Mouse (Mus musculus) lung, adult 10 weeks (tissue): ENCODE data around the gene Elf4. TPM values are rescaled to one million over a fixed set of nuclear protein-coding genes. Genes with fewer than 3 reads are reported as not detected.

Experiments used
- polyA plus RNA-seq: library from polyadenylated mRNA; stranded (reverse); fragments of 350-450 nt; fragmentation: Illumina TruSeq; extraction: RNeasy Lipid Tissue Mini Kit (QIAGEN cat#74804); gene quantifications from one replicate; pipeline ENCODE4 v1.2.3, GENCODE M21; 2014; ENCODE audit warnings: low read depth, low replicate concordance; ENCODE audit not compliant: insufficient read depth

Elf4 gene
- 6.3 TPM for polyA plus RNA-seq

GRCm38 (mm10) chrX:48462754-48463507 lies at the start of gene Elf4:
Gene Elf4 (minus strand): TSS chrX:48463132.

Other genes with a start within 250 kb of the Elf4 start
- gene Utp14a, start 206.3 kb downstream of the Elf4 start, polyA plus RNA-seq, result 10.4 TPM
- gene Bcorl1, start 121.8 kb downstream of the Elf4 start, polyA plus RNA-seq, result 1.5 TPM
- 17.2 TPM for gene Aifm1, start 50.4 kb upstream of the Elf4 start, polyA plus RNA-seq
- 0.84 TPM for gene Rab33a, start 56.2 kb upstream of the Elf4 start, polyA plus RNA-seq
- 2.2 TPM for gene Zfp280c, start 131.4 kb upstream of the Elf4 start, polyA plus RNA-seq
- gene Slc25a14, start 160.3 kb upstream of the Elf4 start, polyA plus RNA-seq, result 7.5 TPM
- gene Gpr119, start 211.3 kb upstream of the Elf4 start, polyA plus RNA-seq, result not detected
- gene Rbmx2, start 231.9 kb upstream of the Elf4 start, polyA plus RNA-seq, result 5.8 TPM